Mouse (Mus musculus) testis, adult 2 months (tissue): ENCODE data around the gene H2afj. TPM values are rescaled to one million over a fixed set of nuclear protein-coding genes. Genes with fewer than 3 reads are reported as not detected.

Source experiments
- H3K27ac ChIP-seq: fragments of 200-500 bp; 2 replicates; pipeline ENCODE4 v1.5.1; 2012; ENCODE audit warnings: low read depth, low read length; ENCODE audit not compliant: control insufficient read depth, insufficient read depth
- H3K27me3 ChIP-seq: fragments of 200-500 bp; 2 replicates; pipeline ENCODE4 v1.6.1; 2012; ENCODE audit warnings: mild to moderate bottlenecking, low read length, moderate library complexity; ENCODE audit not compliant: control insufficient read depth, insufficient read depth
- H3K36me3 ChIP-seq: fragments of 200-500 bp; 2 replicates; pipeline ENCODE4 v1.6.1; 2012; ENCODE audit warnings: mild to moderate bottlenecking, low read length; ENCODE audit not compliant: control insufficient read depth, insufficient read depth
- H3K4me1 ChIP-seq: fragments of 200-500 bp; 2 replicates; pipeline ENCODE4 v1.6.1; 2012; ENCODE audit warnings: low read length; ENCODE audit not compliant: control insufficient read depth, insufficient read depth
- H3K4me3 ChIP-seq: fragments of 200-500 bp; 2 replicates; pipeline ENCODE4 v1.5.1; 2012; ENCODE audit warnings: low read depth, mild to moderate bottlenecking, low read length, moderate library complexity, mixed read lengths; ENCODE audit not compliant: control insufficient read depth
- CTCF ChIP-seq: fragments of 200-500 bp; IDR thresholded peaks from 2 replicates; pipeline ENCODE4 v1.5.1; 2012; ENCODE audit warnings: low read depth, mild to moderate bottlenecking, inconsistent platforms, low read length, moderate library complexity; ENCODE audit not compliant: control insufficient read depth, insufficient read depth, insufficient replicate concordance
- POLR2A ChIP-seq: fragments of 200-500 bp; IDR thresholded peaks from 2 replicates; pipeline ENCODE4 v1.6.1; 2012; ENCODE audit warnings: low read depth, mild to moderate bottlenecking, inconsistent platforms, low read length, moderate library complexity; ENCODE audit not compliant: control insufficient read depth
- polyA plus RNA-seq: library from polyadenylated mRNA; depleted of rRNA; stranded (reverse); fragments of >200 nt; gene quantifications from 2 replicates; pipeline ENCODE4 v1.2.3, GENCODE M21; 2012

H2afj gene
- polyA plus RNA-seq, 1 experiment, result 34.2 TPM

GRCm38 (mm10) chr6:136847267-136847666 is 39.2 kb downstream of the H2afj start:
- H3K27ac ChIP-seq, result no peak overlapping the region
- TF ChIP-seq POLR2A (no peak), CTCF (no peak)
- H3K36me3 ChIP-seq, result no peaks in the 10 kb centered on the region
- H3K4me3 ChIP-seq, result no peak overlapping the region
- no peaks in the 10 kb centered on the region for H3K4me1 ChIP-seq
- H3K27me3 ChIP-seq, result no peaks in the 10 kb centered on the region

DNA sequence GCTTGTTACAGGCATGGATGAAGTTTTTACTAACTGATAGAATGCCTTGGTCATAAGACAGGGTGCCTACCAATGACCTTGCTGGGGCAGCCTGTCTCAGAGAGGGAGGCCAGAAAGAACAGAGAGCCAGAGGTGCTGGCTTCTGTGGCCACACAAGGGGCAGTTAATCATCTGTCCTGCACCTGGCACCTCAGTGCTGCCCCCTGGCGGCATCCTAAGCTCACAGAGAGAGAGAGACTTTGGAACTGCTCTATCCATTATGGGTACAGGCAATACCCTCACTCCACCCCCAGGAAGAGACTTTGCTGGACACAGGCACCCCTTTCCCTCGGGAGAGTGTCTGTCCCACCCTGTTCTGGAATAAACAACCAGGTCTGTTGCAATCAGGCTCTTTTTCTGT is 39.7 kb downstream of the H2afj start:
- H3K4me1 ChIP-seq, result no peaks in the 10 kb centered on the region
- no peak overlapping the region for H3K27ac ChIP-seq
- no peak overlapping the region for H3K4me3 ChIP-seq
- H3K27me3 ChIP-seq, result no peaks in the 10 kb centered on the region
- H3K36me3 ChIP-seq, result no peaks in the 10 kb centered on the region
- TF ChIP-seq POLR2A (no peak), CTCF (peak; percentile 40; the same call in 1 of the 2 replicates)

- no peak overlapping the region for H3K4me3 ChIP-seq
- H3K27ac ChIP-seq, result no peak overlapping the region; the same call in 1 of the 2 replicates
- no peaks in the 10 kb centered on the region for H3K36me3 ChIP-seq
- H3K4me1 ChIP-seq, result no peaks in the 10 kb centered on the region
- H3K27me3 ChIP-seq, result no peaks in the 10 kb centered on the region
- TF ChIP-seq POLR2A, result no peak
- TF ChIP-seq CTCF, result no peak
Measured at GRCm38 (mm10) chr6:136848399-136848798, 40.4 kb downstream of the H2afj start.

- Histone ChIP-seq H3K4me3 (no peak overlapping the region), H3K4me1 (no peaks in the 10 kb centered on the region), H3K27me3 (no peaks in the 10 kb centered on the region), H3K27ac (no peak overlapping the region; the same call in 1 of the 2 replicates), H3K36me3 (no peaks in the 10 kb centered on the region)
- TF ChIP-seq POLR2A (no peak), CTCF (no peak)
Measured at GRCm38 (mm10) chr6:136848971-136849370, 40.9 kb downstream of the H2afj start.

DNA sequence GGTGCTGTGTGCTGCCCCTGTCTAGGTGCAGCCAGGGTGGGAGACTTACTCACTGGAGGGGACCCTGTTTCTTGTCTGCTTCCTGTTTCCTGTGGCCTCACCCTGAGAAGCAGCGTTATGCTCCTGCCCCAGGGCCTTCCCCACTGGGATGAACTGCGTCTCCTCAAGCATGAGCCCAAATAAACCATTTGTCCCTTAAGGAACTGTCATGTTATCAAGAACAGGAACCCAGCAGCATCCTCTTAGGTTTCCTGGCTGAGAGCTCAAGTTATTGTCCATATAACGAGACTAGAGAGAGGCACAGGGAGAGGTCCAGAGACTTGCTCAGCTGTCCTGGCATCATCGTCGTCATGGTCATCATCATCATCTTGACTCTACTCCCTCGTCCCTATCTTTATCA is 42.2 kb downstream of the H2afj start:
- no peaks in the 10 kb centered on the region for H3K27me3 ChIP-seq
- no peaks in the 10 kb centered on the region for H3K4me1 ChIP-seq
- TF ChIP-seq CTCF (no peak), POLR2A (no peak)
- no peak overlapping the region for H3K27ac ChIP-seq
- no peak overlapping the region for H3K4me3 ChIP-seq
- no peaks in the 10 kb centered on the region for H3K36me3 ChIP-seq

DNA sequence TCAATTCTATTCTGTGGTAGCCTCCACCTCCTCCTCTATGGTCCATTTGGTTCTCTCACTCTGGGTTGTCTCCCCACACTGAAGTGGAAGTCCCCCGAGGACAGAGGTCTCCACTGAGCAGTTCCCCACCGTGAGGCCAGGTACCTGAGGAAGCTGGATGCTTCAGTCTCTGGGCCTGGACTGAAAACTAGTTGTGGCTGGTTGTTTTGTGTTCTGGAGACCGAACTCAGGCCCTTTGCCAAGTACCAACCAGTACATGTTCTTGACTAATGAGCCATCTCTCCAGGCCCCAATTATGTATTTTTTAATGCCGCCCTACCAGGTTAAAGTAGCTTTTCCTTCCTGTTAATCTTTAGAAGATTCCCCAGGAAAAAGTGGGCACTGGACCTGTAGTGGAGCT is 44.3 kb downstream of the H2afj start:
- H3K36me3 ChIP-seq, result no peaks in the 10 kb centered on the region
- H3K4me1 ChIP-seq, result no peaks in the 10 kb centered on the region; the same call in 1 of the 2 replicates
- TF ChIP-seq CTCF (no peak), POLR2A (no peak)
- no peaks in the 10 kb centered on the region for H3K27me3 ChIP-seq
- H3K27ac ChIP-seq, result no peak overlapping the region
- H3K4me3 ChIP-seq, result no peak overlapping the region

GRCm38 (mm10) chr6:136852762-136853161 is 44.7 kb downstream of the H2afj start:
- no peak overlapping the region for H3K4me3 ChIP-seq
- H3K27me3 ChIP-seq, result no peaks in the 10 kb centered on the region
- no peak for TF ChIP-seq POLR2A
- TF ChIP-seq CTCF, result no peak
- no peaks in the 10 kb centered on the region for H3K36me3 ChIP-seq
- no peak overlapping the region for H3K27ac ChIP-seq
- H3K4me1 ChIP-seq, result no peaks in the 10 kb centered on the region; the same call in 1 of the 2 replicates

DNA sequence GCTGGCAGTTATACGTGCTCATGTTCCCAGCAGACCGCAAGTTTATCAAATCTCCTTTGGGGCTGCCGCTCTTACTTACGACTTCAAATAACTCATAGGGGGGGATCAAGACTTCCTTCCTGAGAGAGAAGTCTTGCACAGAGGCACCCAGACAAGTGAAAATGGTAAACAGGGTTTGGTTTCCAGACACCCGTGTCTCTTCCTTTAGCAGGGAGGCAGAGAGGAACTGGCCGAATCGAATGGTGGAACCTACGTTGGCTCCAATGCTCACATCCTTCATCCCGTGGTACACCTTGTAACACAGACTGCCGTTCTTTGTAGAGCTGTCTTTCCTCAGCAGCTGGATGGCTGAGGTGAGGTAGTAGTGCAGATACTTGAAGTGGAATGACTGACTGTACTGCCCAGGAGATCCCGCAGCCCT is 46.3 kb downstream of the H2afj start:
- Histone ChIP-seq H3K27ac (no peak overlapping the region), H3K36me3 (no peaks in the 10 kb centered on the region), H3K27me3 (no peaks in the 10 kb centered on the region), H3K4me3 (no peak overlapping the region), H3K4me1 (no peaks in the 10 kb centered on the region; the same call in 1 of the 2 replicates)
- TF ChIP-seq CTCF (no peak), POLR2A (no peak)
